Mouse (Mus musculus) heart, adult 9 months (tissue): Measurements from ENCODE around the gene Myo10.
"Not testable (repeated sequence)": the region's sequence is repeated elsewhere in the genome, so short reads cannot be mapped to it uniquely, and the experiment has no call there.

Experiments
- DNase-seq, 2 experiments: peaks; one replicate each; pipeline ENCODE4 v3.0.0; 2022; ENCODE audit warnings: low spot score in 2 of 2

The Myo10 gene

DNA sequence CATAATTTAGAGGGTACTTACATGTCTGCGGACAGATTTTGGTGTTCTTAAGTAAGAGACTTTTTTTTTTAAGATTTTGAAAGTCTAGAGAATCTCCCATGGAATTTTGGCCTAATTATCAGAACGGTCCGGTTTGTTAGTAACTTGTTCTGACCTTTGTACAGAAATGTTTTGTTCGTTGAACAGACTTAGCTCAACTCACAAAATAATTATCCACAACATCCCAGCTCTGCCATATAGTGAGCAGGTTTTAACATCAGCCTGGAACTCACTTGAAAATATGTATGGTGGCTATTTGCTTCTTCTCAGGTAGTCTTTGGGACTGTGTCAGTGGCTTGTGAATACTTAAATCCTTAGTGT is 68.4 kb downstream of the Myo10 start:
- DNase-seq: no peak

DNA sequence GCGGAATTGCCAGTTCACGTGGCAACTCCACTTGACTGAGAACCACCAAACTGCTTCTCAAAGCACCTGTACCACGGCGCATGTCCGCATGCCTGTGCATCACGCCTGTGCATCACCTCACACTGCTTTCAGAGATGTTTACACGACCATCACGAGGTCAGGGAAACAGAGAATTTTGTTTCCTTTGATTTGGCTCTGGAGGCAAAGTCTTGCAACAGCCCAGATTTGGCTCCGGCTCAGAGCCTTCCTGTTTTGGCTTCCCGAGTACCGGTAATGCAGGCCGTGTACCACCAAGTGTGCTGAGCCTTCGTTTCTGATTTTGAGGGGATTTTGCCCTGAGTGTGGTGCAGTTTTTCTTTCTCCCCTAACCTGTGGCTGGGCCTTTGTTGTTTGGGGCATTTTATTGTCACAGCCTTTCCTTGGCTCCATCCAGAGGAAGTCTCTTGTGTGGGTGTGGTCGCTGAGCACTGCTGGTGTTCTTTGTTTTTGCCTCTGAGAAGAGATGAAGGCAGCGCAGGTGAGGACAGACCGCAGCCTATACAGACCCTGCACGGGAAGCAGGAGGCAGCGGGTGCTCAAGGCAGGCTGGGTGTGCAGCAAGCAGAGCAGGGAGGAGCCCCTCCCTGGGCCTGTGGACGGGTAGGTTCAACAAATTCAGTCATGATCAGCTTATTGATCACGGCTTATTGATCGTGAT is 70.1 kb downstream of the Myo10 start:
- DNase-seq: peak in 1 of 2 experiments; percentile 21

DNA sequence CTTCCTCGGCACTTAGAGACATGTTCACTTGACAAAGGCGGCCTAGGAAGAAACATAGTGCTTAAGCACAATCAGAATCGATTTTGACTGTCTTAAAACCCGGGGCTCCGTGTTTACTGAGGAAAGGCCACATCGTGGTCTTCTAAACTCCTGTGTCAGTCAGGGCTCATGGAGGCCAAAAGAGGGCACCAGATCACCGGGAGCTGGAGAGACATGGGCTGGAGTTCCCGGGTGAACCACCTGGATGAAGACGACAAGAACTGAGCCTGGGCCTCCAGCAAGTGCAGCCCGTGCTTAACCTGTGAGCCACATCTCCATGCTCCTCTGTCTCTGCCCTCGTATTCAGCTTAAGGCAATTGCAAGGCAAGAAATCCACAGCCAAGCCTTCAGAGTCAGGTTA is 71.4 kb downstream of the Myo10 start:
- no peak for DNase-seq

DNA sequence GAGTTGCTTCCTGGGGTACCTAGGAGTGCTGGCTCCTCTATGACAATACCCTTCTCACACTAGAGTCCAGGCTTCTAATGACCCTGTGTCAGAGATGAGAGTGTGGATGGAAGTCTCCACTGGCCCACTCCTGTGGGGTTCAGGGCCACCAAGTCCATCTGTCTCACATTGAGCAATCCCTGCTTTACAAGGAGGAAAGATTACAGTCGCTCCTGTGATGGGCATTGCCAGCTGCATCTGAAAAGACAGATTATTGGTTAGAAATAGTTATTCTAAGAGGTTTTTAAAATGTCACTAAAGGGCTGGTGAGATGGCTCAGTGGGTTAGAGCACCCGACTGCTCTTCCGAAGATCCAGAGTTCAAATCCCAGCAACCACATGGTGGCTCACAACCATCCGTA is 72.4 kb downstream of the Myo10 start:
- DNase-seq: no peak

DNA sequence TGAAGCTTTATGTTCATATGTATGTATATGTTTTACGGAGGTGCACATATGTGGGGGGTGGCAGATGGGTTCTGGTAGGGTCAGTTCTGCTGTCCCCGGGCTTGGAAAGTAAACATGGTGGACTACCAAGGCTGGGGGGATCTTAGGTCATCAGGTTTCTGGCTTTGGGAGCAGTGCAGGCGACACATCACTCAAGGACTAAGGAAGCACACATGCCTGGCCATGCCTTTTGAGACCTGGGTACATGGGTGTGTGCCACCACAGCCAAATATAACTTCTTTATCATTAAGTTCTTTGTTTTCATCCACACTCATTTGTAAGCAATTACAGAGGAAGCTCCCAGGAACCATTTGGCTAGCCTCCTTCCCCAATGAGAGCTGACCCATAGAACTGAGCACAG is 72.9 kb downstream of the Myo10 start:
- DNase-seq: no peak

DNA sequence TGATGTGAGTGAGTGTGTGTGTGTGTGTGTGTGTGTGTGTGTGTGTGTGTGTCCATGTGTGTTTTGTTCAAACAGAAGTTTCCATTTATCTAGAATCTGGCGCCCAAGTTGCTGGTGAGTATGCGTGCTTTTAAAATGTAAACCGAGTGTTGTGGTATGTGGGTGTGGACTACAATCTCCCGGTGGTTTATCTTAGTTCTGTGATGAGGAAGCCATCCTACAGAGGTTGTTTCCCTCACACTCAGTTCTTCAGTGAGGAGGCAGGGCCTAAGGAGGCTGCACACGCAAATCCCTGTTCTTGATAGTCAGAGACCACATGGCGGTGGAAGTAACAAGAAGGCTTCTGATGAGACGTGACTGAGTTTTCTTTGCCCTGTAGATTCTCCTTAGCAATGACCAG is 73.6 kb downstream of the Myo10 start:
- no peak for DNase-seq

DNA sequence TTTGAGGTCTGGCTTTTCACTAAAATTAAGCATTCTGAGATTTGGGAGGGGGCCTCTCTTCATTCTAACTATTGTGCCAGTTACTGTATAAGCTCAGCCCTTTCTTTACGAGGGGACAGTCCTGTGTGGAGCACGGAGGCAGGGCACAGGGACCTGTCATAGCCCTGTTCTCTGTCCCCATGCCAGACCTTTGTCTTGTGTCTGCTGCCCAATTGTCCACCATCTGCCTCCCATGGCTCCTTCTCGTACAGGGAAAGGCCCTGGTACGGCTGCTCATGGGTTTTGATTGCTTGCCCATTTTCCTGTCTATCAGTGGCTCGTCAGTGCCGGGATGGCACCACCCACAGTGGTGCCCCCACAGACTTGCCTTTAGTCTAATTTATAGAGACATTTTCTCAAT is 74.3 kb downstream of the Myo10 start:
- DNase-seq: no peak

DNA sequence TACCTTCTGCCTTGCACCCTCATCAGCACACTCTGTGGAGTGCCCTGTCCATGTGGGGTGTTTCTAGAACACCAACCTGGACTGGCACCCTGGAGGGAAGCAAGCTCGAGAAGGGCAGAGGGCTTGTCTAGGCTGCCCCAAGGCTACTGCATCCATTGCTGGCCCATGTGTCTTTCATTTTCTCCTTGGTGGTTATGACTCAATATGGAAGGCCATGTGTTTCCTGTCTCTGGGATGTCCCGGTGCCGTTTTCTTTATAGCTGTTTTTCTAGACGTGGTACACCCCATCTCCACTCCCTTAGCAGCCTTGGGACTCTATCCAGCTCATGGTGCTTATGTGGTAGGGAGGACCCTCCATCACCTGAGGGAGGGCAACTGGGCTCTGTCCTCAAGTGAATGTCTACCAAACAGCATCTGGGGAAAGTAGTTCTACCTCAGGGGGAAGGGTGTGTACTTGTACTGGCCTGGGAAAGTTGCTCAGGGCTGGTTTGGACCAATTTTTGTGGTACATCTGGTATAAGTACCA is 76.8 kb downstream of the Myo10 start:
- DNase-seq: no peak

DNA sequence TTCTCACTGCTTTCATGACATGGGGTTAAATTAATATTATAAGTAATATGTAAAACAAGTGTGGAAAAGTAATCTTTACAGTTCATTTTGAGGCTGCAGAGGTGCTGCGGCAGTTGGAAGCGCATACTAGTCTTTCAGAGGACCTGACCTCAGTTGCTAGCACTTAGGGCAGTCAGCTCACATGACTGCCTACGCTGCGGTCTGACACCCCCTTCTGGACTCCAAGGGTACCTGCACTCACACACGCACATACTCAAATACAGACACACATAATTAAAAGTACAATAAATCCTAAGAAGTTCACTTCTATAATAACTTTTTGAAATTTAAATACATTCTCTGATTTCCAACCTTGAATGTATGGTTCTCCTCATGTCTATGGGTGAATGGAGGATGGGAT is 80.3 kb downstream of the Myo10 start:
- DNase-seq: no peak

DNA sequence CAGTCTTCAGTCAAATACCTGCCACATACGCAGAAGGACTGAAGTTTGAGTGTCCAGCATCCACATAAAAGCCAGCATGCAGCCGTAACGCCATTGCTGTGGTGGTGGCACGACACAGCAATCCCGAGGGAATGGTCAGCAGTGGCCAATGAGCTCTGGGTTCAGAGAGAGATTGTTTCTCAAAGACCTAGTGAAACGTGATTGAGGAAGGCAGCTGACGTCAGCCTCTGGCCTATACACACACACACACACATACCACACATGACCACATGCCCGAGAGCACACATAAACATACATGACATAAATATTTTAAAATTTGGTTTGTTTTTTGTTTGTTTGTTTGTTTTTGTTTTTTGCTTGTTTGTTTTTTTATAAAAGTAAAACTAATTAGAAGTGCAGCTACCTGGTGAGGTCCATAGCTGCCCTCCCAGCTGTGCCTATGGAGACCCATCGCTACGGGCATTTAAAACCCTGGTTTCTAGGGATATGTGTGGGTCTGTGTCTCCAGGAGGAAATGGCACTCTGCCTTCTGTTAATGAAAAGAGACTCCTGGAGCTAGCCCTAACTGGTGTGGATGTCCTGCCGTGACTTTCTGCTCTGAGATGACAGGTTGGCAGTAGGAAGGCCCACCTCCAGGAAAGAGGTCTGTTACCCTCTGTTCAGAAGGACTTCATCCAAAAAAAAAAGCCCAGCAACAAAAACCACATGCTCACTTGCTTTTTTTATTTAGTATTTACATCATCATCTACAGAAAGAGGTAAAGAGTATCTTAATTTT is 82.7 kb downstream of the Myo10 start:
- no peak for DNase-seq

DNA sequence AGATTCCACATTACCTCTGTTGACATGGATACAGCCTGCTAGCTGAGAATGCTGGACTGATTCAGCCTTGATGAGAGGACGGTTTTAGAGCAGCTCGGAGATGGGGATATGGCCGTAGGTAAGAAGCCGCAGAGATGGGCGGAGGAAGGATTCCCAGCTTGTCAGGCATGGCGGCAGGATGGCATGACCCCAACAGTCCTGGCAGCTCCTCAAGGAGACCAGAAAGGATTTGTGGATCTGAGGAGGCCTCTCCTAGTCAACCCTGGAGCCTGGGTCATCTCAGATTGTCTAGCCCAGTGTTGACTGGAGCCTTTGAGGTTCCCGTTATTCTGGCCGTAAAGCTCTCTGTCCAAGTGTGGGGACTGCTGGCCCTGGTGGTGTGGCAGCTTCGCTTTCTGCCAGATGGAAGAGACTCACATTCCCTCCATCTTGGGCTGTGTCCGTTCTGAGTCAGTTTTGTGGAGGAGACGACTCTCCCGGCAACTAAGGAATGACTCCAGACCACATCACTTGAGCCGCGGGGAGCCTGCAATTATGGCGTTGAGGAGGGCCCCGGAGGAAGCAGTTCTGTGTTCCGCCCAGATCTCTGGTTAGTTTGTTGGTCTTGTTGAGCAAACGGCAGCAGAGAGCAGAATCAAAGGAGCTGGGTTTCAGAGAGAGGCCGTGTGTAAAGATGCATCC is 84.7 kb downstream of the Myo10 start:
- no peak for DNase-seq

DNA sequence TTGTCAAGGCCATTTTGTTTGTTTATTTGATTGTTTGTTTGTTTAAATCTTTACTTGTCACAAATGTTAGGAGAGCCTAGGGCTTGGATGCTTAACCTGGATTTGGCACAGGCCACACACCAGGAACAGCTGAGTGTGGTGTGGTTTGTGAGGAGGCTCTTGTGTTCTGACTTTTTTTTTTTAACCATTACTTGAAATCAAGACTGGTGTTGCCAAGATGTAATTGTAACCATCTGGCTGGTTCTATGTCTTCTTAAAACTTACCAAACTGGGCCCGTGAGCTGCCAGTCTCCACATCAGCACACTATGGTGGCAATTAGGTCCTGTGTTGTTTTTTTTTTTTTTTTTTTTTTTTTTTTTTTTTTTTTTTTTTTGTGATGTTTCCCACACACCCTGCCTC is 85.6 kb downstream of the Myo10 start:
- no peak for DNase-seq

DNA sequence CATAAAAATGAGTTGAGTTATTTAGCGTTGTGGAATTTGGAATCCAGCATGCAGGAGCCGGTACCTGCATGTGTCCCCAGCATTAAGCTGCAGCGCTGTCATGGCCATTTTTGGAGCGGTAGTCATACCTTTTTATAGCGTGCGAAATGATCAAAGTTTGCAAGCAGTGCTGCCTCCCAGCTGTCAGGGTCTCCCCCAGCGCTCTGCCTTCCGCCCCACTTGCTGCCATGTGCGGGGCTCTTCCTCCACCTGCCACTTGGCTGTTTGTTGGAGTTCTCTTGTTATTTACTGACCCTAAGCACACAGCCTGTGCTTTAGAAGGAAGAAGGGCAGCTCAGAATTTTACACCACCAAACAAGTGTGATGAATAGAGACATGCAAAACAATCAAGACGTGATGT is 88.6 kb downstream of the Myo10 start:
- no peak for DNase-seq

DNA sequence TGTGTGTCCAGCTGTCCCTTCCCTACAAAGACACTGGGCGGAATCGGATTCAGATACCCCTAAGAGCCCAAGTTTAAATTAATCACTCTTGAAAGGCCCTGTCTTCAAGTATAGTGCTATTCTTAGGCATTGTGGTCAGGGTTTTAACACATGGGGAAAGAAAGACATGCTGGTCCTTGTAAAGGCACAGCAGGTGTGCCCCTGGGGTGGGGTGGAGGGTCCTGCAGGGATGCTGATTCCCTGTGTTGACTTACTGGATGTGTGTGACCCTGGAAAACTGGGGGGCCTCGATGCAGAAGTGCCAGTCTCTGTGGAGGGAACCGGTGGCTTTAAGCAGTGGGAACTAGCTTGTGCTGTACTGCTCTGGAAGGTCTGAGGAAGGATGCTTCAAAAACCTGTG is 90.6 kb downstream of the Myo10 start:
- DNase-seq: no peak

DNA sequence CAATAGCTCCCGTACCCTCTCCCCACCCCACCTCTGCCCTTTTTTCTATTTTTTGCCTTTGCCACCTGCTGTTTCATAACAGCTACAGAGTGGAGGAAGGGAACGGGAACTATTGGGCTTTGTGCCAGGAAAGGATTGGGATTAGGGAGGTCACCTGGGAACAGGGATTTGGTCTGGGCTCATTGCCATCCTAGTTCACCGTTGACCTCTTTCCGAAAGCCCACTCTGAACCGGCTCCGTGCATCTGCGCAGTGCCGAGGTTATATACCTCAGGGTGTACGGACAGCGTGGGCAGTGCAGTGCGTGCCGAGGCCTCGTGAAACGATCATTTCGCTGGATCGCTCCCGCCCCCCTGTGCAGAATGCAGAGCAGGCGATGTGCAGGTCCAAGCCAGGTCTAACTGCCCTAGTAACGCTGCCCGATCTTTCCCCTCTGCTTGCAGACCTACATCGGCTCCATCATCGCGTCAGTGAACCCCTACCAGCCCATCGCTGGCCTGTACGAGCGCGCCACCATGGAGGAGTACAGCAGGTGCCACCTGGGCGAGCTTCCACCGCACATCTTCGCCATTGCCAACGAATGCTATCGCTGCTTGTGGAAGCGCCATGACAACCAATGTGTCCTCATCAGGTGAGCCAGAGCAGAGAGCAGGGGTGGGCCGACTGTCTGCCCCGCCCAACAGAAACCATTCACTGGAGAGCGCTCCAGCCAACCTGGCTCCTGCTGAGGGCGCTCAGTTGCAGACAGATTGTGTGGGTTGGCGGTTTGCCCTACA is 91.4 kb downstream of the Myo10 start:
- no peak for DNase-seq

DNA sequence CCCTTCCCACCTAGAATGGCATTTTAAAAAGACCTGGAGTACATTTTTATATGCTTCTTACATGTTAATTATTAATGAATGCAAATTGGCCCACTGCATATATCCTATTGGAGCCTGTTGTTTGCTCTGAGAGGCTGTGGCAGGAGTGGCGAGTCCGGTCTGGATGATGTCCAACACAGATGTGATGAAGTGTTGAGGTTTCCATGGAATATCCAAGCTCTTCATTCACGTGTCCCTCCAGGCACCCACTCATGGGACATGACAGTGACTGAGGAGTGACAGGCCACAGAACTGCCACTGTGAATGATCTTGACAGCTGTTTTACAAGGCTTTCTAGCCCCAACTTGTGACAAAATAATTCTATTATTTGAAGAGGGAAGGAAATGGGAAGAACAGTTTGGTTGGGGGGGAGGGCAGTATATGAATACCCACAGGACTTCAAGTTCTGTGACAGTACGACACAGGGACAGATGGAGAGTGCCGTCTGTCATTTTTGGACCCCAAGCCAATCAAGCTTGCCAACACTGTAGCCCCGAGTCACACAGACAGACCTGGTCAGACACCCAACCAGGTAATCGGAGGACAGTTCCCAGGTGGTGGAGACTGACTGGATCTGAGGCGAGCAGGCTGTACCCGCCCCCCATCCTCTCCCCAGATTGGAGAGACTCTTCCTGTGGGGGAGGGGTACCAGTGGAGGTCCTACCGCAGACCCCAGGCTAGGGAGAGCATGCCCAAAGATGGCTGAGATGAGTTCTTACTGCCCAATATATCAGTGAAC is 93.1 kb downstream of the Myo10 start:
- no peak for DNase-seq

DNA sequence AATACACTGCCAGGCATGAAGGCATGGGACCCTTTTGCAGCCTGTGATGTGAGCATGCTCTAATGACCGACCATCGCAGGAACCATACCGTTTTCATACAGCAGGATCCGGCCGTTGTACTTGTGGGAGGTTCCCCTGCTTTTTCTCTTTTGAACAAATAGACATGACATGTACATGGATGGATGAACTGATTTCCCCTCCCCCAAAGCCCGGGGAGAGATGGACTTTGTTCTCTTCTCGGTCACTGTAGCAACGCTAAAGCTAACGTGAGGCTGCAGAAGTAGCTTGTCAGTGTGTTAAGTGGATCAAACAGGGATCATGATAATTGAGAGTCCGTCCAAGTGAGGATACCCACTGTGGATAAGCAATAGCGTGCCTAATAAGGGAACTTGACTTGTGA is 93.7 kb downstream of the Myo10 start:
- DNase-seq: no peak

DNA sequence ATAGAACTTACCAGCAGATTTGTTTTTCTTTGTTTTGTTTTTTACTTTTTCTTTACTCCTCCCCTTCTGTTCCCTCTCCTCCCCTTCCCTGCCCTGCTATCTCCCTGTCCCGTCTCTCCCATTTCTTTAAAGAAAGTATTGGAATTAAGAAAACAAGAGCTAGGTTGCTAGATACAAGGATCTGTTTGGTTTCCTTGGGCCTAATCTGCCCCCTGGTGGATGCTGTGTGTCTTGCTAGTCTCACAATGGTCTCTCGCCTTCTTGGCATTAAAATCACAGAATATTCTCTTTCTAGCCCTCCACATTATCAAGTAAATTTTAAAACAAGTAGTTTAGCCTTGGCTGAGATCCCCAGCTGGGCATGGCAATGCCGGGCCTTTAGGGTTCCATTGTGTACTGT is 94.7 kb downstream of the Myo10 start:
- peak in 1 of 2 experiments; percentile 75 for DNase-seq

DNA sequence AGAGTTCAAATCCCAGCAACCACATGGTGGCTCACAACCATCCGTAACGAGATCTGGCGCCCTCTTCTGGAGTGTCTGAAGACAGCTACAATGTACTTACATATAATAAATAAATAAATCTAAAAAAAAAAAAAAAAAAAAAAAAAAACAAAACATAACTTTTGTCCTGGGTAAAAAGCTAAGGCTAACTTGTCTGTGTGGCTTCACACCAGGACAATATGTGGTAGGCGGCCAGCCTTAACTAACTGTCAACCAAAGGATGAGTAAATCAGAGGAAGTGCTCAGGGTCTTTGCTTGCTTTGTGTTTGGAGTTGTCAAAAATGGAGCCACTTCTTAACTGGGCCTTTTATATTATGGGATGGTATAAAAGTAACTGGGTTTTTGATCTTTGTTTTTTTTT is 95.8 kb downstream of the Myo10 start:
- not testable (repeated sequence) for DNase-seq

DNA sequence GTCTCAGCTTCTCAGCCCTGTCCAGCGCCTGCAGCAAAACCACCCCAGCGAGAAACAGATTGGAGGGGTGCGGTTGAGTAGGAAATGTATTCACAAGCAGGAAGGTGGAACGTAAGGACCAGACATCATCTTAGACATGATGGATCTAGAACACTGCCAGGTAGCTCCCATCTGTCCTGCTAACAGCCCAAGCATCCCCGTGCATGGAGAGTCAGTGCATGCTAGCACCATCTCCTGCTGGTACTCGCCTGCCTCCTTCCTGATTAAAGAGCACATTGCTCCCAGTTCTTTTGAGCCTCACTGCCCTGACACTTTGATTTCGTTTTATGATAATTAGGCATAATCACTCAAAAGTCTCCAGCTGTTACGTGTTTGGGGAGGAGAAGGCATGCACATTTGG is 96.9 kb downstream of the Myo10 start:
- no peak for DNase-seq

DNA sequence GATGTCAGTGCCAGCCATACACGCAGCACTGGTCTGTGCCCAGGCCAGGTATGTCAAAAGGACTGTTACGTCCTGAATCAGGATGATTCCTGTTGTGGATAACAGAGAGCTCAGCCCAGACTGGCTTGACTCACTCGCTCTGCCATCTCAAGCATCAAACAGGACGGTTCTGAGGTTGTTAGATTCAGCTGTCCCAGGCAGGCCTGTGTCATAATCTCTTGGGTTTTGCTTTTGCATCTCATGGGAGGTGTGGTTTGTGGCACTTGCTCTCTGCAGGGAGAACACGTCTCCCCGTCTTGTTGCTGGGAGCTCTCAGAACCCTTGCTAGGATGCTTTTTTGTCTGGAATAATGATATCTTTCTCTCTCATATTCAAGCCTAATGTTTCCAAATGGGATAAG is 97.9 kb downstream of the Myo10 start:
- no peak for DNase-seq
